Mouse (Mus musculus) forebrain, postnatal 0 days (tissue): ENCODE measurements around the gene Ucn2. TPM values are rescaled to one million over a fixed set of nuclear protein-coding genes. Genes with fewer than 3 reads are reported as not detected.

Source experiments
- ATAC-seq: fragments of 200-750 bp; cut with Nextera tagmentation; 2 replicates; pipeline ENCODE4 v1.8.0; 2017; ENCODE audit warnings: mild to moderate bottlenecking, moderate library complexity
- DNase-seq: peaks from one replicate; pipeline ENCODE4 v3.0.0-alpha.2; 2015
- H3K27ac ChIP-seq: fragments of 300-500 bp; sonication (generic); 2 replicates; pipeline ENCODE4 v1.5.1; 2014; ENCODE audit warnings: low read depth, mild to moderate bottlenecking, antibody characterized with exemption, low read length, moderate library complexity, mixed read lengths
- H3K27me3 ChIP-seq: fragments of 300-500 bp; sonication (generic); 2 replicates; pipeline ENCODE4 v1.6.1; 2014; ENCODE audit warnings: mild to moderate bottlenecking, low read length, mixed read lengths; ENCODE audit not compliant: insufficient read depth
- H3K36me3 ChIP-seq: fragments of 300-500 bp; sonication (generic); 2 replicates; pipeline ENCODE4 v1.6.1; 2014; ENCODE audit warnings: mild to moderate bottlenecking, moderate library complexity; ENCODE audit not compliant: insufficient read depth
- H3K4me1 ChIP-seq: fragments of 300-500 bp; sonication (generic); 2 replicates; pipeline ENCODE4 v1.6.1; 2014; ENCODE audit warnings: antibody characterized with exemption; ENCODE audit not compliant: insufficient read depth
- H3K4me2 ChIP-seq: fragments of 300-500 bp; sonication (generic); 2 replicates; pipeline ENCODE4 v1.6.1; 2014; ENCODE audit warnings: low read depth, mild to moderate bottlenecking, moderate library complexity
- H3K4me3 ChIP-seq: fragments of 300-500 bp; sonication (generic); 2 replicates; pipeline ENCODE4 v1.5.1; 2014; ENCODE audit warnings: low read depth, low read length, mixed read lengths
- H3K9ac ChIP-seq: fragments of 300-500 bp; sonication (generic); 2 replicates; pipeline ENCODE4 v1.6.1; 2014; ENCODE audit warnings: mild to moderate bottlenecking
- H3K9me3 ChIP-seq: fragments of 300-500 bp; sonication (generic); 2 replicates; pipeline ENCODE4 v1.6.1; 2016; ENCODE audit warnings: low read length
- CTCF ChIP-seq: sonication (generic); IDR thresholded peaks from 2 replicates; pipeline ENCODE4 v1.5.1; 2016; ENCODE audit warnings: antibody characterized with exemption, control low read depth, low read depth
- WGBS: fragments of 180-500 bp; shearing (Covaris S2); extraction: QIAGEN DNeasy Blood & Tissue Kit; methylation state at CpG from one replicate; pipeline ENCODE4 v1.1.7; 2014; 5-methylcytosine and 5-hydroxymethylcytosine counted together
- polyA plus RNA-seq: library from polyadenylated mRNA; unstranded; fragments of >200 nt; fragmentation: Nextera tagmentation; extraction: Ambion mirVana; gene quantifications from 2 replicates; pipeline ENCODE4 v1.2.1, GENCODE M21; 2015
- total RNA-seq: library from RNA; depleted of rRNA; stranded (reverse); fragments of >200 nt; gene quantifications from 2 replicates; pipeline ENCODE4 v1.2.3, GENCODE M21; 2014

Gene Ucn2
- total and polyA plus RNA-seq, 2 experiments from 2014 or later: not detected

DNA sequence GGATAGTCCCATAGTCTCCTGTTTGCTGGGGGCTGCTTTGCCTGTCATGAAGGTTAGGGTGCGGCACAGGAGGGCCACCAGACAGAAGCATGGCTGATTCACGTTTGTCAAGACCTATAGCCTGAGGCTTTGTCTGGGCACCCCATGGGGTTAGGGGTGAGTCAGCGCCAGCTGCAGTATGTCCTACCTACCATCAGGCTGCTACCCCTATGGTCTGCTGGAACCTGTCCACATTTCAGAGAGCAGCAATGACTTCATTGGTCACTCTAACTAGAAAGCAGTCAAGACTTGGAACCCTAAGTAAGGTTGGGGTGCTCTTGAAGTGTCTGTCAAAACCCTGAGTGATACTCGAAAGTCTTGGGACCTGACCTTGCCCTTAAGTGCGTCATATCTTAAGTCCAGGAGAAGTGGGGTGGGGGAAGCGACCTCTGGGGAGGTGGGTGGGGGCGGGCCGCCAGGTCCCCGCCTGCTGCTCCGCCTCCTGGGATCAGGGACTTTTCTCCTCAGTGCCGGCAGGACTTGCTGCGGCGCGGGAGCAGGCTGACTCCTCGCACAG lies 32.7 kb upstream of the Ucn2 start, which contains the start of gene Col7a1:
TSS of gene Col7a1 (plus strand) at position 506 of the 556 bp plus-strand sequence.
- H3K4me3 ChIP-seq: no peak within 1 kb of the TSS
- TF ChIP-seq CTCF: no peak
- ATAC-seq: no peak
- no peak within 1 kb of the TSS for H3K4me2 ChIP-seq
- WGBS: 13% methylated on average over 15 of the region's 15 CpGs
- no peak within 1 kb of the TSS for H3K9ac ChIP-seq
- H3K9me3 ChIP-seq: no peaks in the 10 kb centered on the region
- no peaks in the 10 kb centered on the region for H3K4me1 ChIP-seq
- H3K27me3 ChIP-seq: no peaks in the 10 kb centered on the region
- H3K27ac ChIP-seq: no peak within 1 kb of the TSS
- no peak for DNase-seq
- H3K36me3 ChIP-seq: peaks cover 25% of the 10 kb centered on the region

DNA sequence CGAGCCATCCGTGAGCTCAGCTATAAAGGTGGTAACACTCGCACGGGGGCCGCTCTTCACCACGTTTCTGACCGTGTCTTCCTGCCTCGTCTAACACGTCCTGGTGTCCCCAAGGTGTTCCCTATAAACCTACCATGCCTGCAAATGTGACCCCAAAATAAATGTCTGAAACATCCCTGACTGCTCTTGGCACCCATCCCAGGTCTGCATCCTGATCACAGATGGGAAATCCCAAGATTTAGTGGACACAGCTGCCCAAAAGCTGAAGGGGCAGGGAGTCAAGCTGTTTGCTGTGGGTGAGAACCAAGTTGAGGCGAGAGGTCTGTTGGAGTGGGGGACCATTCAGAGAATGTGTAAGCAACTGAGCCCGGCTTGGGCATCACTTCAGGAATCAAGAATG lies 30.6 kb upstream of the Ucn2 start:
- H3K9ac ChIP-seq: no peak overlapping the region
- 86% methylated on average over 11 of the region's 11 CpGs for WGBS

DNA sequence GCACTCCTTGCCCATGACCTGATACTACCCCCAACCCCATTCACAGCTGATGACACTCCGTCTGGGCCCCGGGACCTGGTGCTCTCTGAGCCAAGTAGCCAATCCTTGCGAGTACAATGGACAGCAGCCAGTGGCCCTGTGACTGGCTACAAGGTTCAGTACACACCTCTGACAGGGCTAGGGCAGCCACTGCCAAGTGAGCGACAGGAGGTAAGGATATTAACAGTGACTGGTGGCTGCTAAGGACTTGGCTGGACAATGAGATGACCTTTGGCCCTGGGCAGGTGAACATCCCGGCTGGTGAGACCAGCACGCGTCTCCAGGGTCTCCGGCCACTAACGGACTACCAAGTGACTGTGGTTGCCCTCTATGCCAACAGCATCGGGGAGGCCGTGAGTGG lies 30.0 kb upstream of the Ucn2 start:
- no peak for DNase-seq
- ATAC-seq: no peak
- Histone ChIP-seq H3K27ac (no peak overlapping the region), H3K36me3 (no peaks in the 10 kb centered on the region), H3K4me2 (no peak overlapping the region), H3K4me1 (no peaks in the 10 kb centered on the region), H3K27me3 (no peaks in the 10 kb centered on the region), H3K4me3 (no peak overlapping the region), H3K9ac (no peak overlapping the region), H3K9me3 (no peaks in the 10 kb centered on the region)
- TF ChIP-seq CTCF: no peak
- WGBS: 94% methylated on average over 11 of the region's 11 CpGs

More for the DNA sequence above, 30.6 kb upstream of the Ucn2 start:
- ATAC-seq (no peak), DNase-seq (no peak)
- H3K36me3 ChIP-seq: peaks cover 4% of the 10 kb centered on the region
- H3K9me3 ChIP-seq: no peaks in the 10 kb centered on the region
- H3K4me1 ChIP-seq: no peaks in the 10 kb centered on the region
- H3K4me3 ChIP-seq: no peak overlapping the region
- H3K4me2 ChIP-seq: no peak overlapping the region
- H3K27ac ChIP-seq: no peak overlapping the region
- TF ChIP-seq CTCF: no peak
- no peaks in the 10 kb centered on the region for H3K27me3 ChIP-seq

DNA sequence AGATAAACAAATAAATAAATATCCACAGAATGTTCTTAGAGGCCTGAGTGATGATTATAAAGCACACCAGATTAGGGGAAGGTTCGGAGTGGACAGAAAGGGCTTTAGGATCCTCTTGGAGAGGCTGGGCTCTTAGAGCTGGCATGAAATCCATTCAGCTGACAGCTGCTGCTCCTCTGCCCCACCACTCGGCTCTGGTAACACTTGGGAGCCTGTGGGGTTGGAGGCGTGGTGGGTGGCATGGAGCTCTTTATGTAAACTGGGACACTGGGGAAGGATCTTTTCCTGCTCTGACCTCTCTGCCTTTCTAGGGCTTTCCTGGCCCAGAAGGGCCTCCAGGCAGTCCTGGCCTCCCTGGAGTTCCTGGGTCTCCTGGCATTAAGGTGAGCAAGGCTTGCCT lies 22.2 kb upstream of the Ucn2 start:
- Histone ChIP-seq H3K4me2 (no peak overlapping the region), H3K4me1 (no peaks in the 10 kb centered on the region), H3K36me3 (no peaks in the 10 kb centered on the region), H3K4me3 (no peak overlapping the region), H3K9me3 (no peaks in the 10 kb centered on the region), H3K27ac (no peak overlapping the region), H3K27me3 (no peaks in the 10 kb centered on the region), H3K9ac (no peak overlapping the region)
- ATAC-seq (no peak), DNase-seq (no peak)
- TF ChIP-seq CTCF: no peak
- WGBS: 79% methylated on average over 3 of the region's 3 CpGs

DNA sequence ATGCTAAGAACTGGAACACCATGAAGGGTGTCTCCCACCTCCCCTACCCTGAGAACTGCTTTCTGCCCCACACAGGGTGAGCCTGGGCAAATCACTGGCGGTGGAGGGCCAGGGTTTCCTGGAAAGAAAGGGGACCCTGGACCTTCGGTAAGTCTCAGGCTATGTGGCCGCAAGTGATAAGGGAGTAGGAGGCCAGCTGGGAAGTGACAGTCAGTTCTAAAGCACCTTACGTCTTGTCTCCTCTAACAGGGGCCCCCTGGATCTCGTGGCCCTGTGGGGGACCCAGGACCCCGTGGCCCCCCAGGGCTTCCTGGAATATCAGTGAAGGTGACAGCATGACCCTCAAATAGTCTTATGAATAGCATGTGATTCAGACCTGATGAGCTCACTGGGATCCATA lies 21.5 kb upstream of the Ucn2 start:
- no peaks in the 10 kb centered on the region for H3K4me1 ChIP-seq
- no peaks in the 10 kb centered on the region for H3K9me3 ChIP-seq
- H3K9ac ChIP-seq: no peak overlapping the region
- no peak for DNase-seq
- no peak overlapping the region for H3K27ac ChIP-seq
- H3K4me3 ChIP-seq: no peak overlapping the region
- no peak for TF ChIP-seq CTCF
- no peak overlapping the region for H3K4me2 ChIP-seq
- H3K27me3 ChIP-seq: no peaks in the 10 kb centered on the region
- ATAC-seq: no peak
- 85% methylated on average over 6 of the region's 6 CpGs for WGBS
- no peaks in the 10 kb centered on the region for H3K36me3 ChIP-seq

DNA sequence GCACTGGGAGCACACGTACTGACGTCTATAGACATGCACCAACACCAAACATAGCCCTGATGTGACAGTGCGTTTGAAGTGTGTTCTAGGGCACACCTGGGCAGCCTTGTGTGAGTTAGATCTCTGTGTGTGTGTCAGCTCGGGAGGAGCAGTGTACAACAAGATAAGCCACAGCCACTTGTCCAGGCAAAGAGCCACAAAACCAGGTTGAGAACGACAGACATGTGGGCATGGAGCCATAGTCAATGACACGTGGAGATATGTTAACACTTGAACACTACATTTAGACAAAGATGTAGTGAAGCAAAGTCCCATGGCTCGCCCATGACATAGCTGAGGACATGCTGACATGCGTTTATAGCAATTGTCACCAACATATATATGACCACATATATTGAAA lies 15.2 kb upstream of the Ucn2 start:
- DNase-seq (no peak), ATAC-seq (no peak)
- H3K27me3 ChIP-seq: no peaks in the 10 kb centered on the region
- no peak overlapping the region for H3K9ac ChIP-seq
- H3K36me3 ChIP-seq: no peaks in the 10 kb centered on the region
- H3K4me1 ChIP-seq: no peaks in the 10 kb centered on the region
- WGBS: 83% methylated on average over 8 of the region's 8 CpGs
- no peak overlapping the region for H3K4me2 ChIP-seq
- no peaks in the 10 kb centered on the region for H3K9me3 ChIP-seq
- H3K4me3 ChIP-seq: no peak overlapping the region
- H3K27ac ChIP-seq: no peak overlapping the region
- no peak for TF ChIP-seq CTCF

DNA sequence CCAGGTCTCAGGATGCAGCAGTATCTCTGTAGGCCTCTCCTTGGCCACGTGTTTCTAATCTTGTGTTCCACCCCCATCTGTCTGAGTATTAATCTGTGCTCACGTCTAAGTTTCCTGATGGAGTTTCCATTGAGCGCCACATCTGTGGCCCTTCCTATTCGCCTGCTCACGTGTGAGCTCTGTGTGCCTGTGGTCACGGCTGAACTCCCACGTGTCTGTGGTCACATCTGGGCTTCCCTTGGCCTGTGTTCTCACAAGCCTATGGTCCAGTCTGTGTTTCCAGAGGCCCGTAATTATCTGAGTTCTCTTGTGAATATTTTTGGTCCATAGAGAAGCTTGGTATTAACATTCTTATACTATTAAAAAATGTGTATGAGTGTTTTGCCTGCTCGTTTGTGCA lies 9.3 kb upstream of the Ucn2 start:
- 86% methylated on average over 9 of the region's 9 CpGs for WGBS
- no peak overlapping the region for H3K27ac ChIP-seq
- H3K4me3 ChIP-seq: no peak overlapping the region
- no peaks in the 10 kb centered on the region for H3K9me3 ChIP-seq
- H3K27me3 ChIP-seq: no peaks in the 10 kb centered on the region
- no peak overlapping the region for H3K9ac ChIP-seq
- no peak overlapping the region for H3K4me2 ChIP-seq
- no peaks in the 10 kb centered on the region for H3K4me1 ChIP-seq
- DNase-seq (no peak), ATAC-seq (no peak)
- no peaks in the 10 kb centered on the region for H3K36me3 ChIP-seq
- no peak for TF ChIP-seq CTCF
